Mouse (Mus musculus): ENCODE results near the gene Tob2.

Gene Tob2

GRCm38 (mm10) chr15:81836966-81837920, 21.4 kb downstream of the Tob2 start:
- DNase-seq, result peak; percentile 60

- DNase-seq, result peak; percentile 94
Observed at GRCm38 (mm10) chr15:81836124-81836821, 22.3 kb downstream of the Tob2 start.

GRCm38 (mm10) chr15:81835007-81835880, 23.4 kb downstream of the Tob2 start:
- DNase-seq, result peak; percentile 65

- no peak for DNase-seq
Observed at GRCm38 (mm10) chr15:81834171-81834841, 24.3 kb downstream of the Tob2 start.

GRCm38 (mm10) chr15:81833481-81833880, 25.1 kb downstream of the Tob2 start:
- no peak for DNase-seq

GRCm38 (mm10) chr15:81832219-81832618, 26.4 kb downstream of the Tob2 start:
- DNase-seq, result peak; percentile 70

- DNase-seq, result peak; percentile 95
Observed at GRCm38 (mm10) chr15:81831136-81831825, 27.3 kb downstream of the Tob2 start.

- no peak for DNase-seq
Observed at GRCm38 (mm10) chr15:81830530-81830929, 28.1 kb downstream of the Tob2 start.

- DNase-seq, result no peak
Observed at GRCm38 (mm10) chr15:81829208-81829580, 29.4 kb downstream of the Tob2 start.

- DNase-seq, result no peak
Observed at GRCm38 (mm10) chr15:81828426-81829207, 30.0 kb downstream of the Tob2 start.

- DNase-seq, result no peak
Observed at GRCm38 (mm10) chr15:81824832-81825231, 33.8 kb downstream of the Tob2 start.

GRCm38 (mm10) chr15:81822631-81823030, 36.0 kb downstream of the Tob2 start:
- DNase-seq, result no peak

- no peak for DNase-seq
Observed at GRCm38 (mm10) chr15:81818404-81818803, 40.2 kb downstream of the Tob2 start.

- no peak for DNase-seq
Observed at GRCm38 (mm10) chr15:81814716-81815370, 43.8 kb downstream of the Tob2 start.

- no peak for DNase-seq
Observed at GRCm38 (mm10) chr15:81813986-81814705, 44.5 kb downstream of the Tob2 start.

GRCm38 (mm10) chr15:81812696-81813631, 45.6 kb downstream of the Tob2 start:
- no peak for DNase-seq

- DNase-seq, result no peak
Observed at GRCm38 (mm10) chr15:81812287-81812686, 46.3 kb downstream of the Tob2 start.

- no peak for DNase-seq
Observed at GRCm38 (mm10) chr15:81811599-81811996, 47.0 kb downstream of the Tob2 start.

Measured in kidney, postnatal 14 days (tissue).